In the genomic region with DNA sequence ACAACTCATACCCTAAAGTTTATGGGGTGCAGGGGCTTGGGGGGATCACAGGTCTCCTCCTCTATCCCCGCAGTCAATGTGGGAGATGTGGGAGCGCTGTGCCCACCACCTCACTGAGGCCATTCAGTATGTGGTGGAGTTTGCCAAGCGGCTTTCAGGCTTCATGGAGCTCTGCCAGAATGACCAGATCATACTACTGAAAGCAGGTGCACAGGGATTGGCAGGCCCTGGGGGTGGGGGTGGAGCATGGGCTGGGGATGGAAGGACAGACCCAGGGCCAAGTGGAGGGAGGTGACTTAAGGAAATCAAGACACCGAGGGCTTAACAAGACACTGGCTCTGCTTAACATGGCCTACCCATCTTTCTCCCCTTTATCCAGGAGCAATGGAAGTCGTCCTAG, we compare ENCODE assay signal across 33 mouse cellular contexts. TPM values are rescaled to one million over a fixed set of nuclear protein-coding genes. Genes with fewer than 3 reads are reported as not detected.
DNase-seq lines count a peak whose midpoint lies in the region; ATAC-seq lines count a peak whose summit lies in the region.
"Had no signal": no experiment of that assay in that cellular context is flagged by ENCODE, and none has a peak within 500 bp of the region (broad histone marks: within the 10 kb centered on the region; RNA-seq: fewer than 3 reads in every experiment).

No protein-coding gene starts in this region.

- H3K36me3 ChIP-seq in hindbrain, embryonic 14.5 days (replicated peaks; ENCODE audit: control insufficient read depth, insufficient read depth), result no peaks in the 10 kb centered on the region
- H3K36me3 ChIP-seq in hindbrain, embryonic 12.5 days, result no peaks in the 10 kb centered on the region
- H3K36me3 ChIP-seq: embryonic facial prominence, embryonic 12.5 days; embryonic facial prominence, embryonic 15.5 days; G1E; hindbrain, embryonic 10.5 days; intestine, embryonic 15.5 days had no signal

- peak; percentile 74 to 83 for DNase-seq in cerebellum, postnatal 14 days
- no peak for DNase-seq in cerebellum, adult 18-20 months
- DNase-seq in hindbrain, embryonic 14.5 days (ENCODE audit: low spot score), result peak; percentile 16
- DNase-seq in left cerebral cortex, postnatal 4 days, result peak; percentile 74
- DNase-seq in left cerebral cortex, postnatal 36 days (ENCODE audit: low spot score in 2 of 2), result no peak
- peak; percentile 22 for DNase-seq in thymus, postnatal 4 days
- no peak for DNase-seq in thymus, postnatal 10 days (ENCODE audit: low spot score in 2 of 2)
- DNase-seq: adrenal gland, postnatal 10 days; adrenal gland, postnatal 36 days; B cell, adult 2 months; cerebellum, adult 2 months; forebrain, postnatal 0 days; gastrocnemius, postnatal 10 days; gastrocnemius, postnatal 36 days; heart, adult 2 months; heart, postnatal 36 days; kidney, adult 11 months had no signal

- no peaks in the 10 kb centered on the region for H3K9me3 ChIP-seq in hindbrain, embryonic 14.5 days (ENCODE audit: control insufficient read depth, low read length)
- no peaks in the 10 kb centered on the region for H3K9me3 ChIP-seq in hindbrain, embryonic 12.5 days (replicated peaks)
- H3K9me3 ChIP-seq: embryonic facial prominence, embryonic 12.5 days; embryonic facial prominence, embryonic 15.5 days; G1E; hindbrain, embryonic 10.5 days; intestine, embryonic 15.5 days had no signal

- H3K4me2 ChIP-seq in hindbrain, embryonic 14.5 days (replicated peaks), result no peak overlapping the region
- no peak overlapping the region for H3K4me2 ChIP-seq in hindbrain, embryonic 12.5 days (replicated peaks)
- H3K4me2 ChIP-seq: embryonic facial prominence, embryonic 12.5 days; embryonic facial prominence, embryonic 15.5 days; heart, embryonic 11.5 days; intestine, embryonic 15.5 days had no signal

- H3K27me3 ChIP-seq in hindbrain, embryonic 14.5 days (ENCODE audit: control insufficient read depth, insufficient read depth, low read length), result no peaks in the 10 kb centered on the region
- H3K27me3 ChIP-seq in hindbrain, embryonic 12.5 days, result no peaks in the 10 kb centered on the region
- H3K27me3 ChIP-seq: CH12.LX; embryonic facial prominence, embryonic 15.5 days; intestine, embryonic 15.5 days had no signal

- no peak for ATAC-seq in hindbrain, embryonic 14.5 days (ENCODE audit: low FRiP score)
- ATAC-seq in hindbrain, embryonic 12.5 days (ENCODE audit: low FRiP score), result no peak
- ATAC-seq: forebrain, embryonic 14.5 days; forebrain, postnatal 0 days; intestine, embryonic 15.5 days; Patski had no signal

- H3K27ac ChIP-seq in hindbrain, embryonic 14.5 days, result no peak overlapping the region
- no peak overlapping the region for H3K27ac ChIP-seq in hindbrain, embryonic 12.5 days
- H3K27ac ChIP-seq: embryonic facial prominence, embryonic 12.5 days; embryonic facial prominence, embryonic 15.5 days; heart, adult 2 months; hindbrain, embryonic 10.5 days; intestine, embryonic 15.5 days had no signal

- no peak overlapping the region for H3K9ac ChIP-seq in hindbrain, embryonic 14.5 days
- no peak overlapping the region for H3K9ac ChIP-seq in hindbrain, embryonic 12.5 days
- H3K9ac ChIP-seq: embryonic facial prominence, embryonic 12.5 days; embryonic facial prominence, embryonic 15.5 days; forebrain, postnatal 0 days; intestine, embryonic 15.5 days had no signal

- intact Hi-C loops in left cerebral cortex, postnatal 4 days (cut with DNase I), result no loop called here
- intact Hi-C loops in left cerebral cortex, postnatal 36 days (cut with DNase I), result no loop called here

- no peak overlapping the region for H3K4me3 ChIP-seq in hindbrain, embryonic 14.5 days (replicated peaks; ENCODE audit: low read length)
- H3K4me3 ChIP-seq in hindbrain, embryonic 12.5 days, result no peak overlapping the region
- H3K4me3 ChIP-seq: embryonic facial prominence, embryonic 12.5 days; embryonic facial prominence, embryonic 15.5 days; heart, adult 2 months; hindbrain, embryonic 10.5 days; intestine, embryonic 15.5 days had no signal

- 83% methylated on average over 5 of the region's 5 CpGs for WGBS in hindbrain, embryonic 14.5 days
- 85% methylated on average over 5 of the region's 5 CpGs for WGBS in hindbrain, embryonic 12.5 days

- no peaks in the 10 kb centered on the region for H3K4me1 ChIP-seq in hindbrain, embryonic 14.5 days (replicated peaks; ENCODE audit: control insufficient read depth, insufficient read depth, low read length)
- H3K4me1 ChIP-seq in hindbrain, embryonic 12.5 days, result no peaks in the 10 kb centered on the region
- H3K4me1 ChIP-seq: embryonic facial prominence, embryonic 12.5 days; embryonic facial prominence, embryonic 15.5 days; intestine, embryonic 15.5 days had no signal

RNA-seq across cellular contexts. Expression of a gene that starts 7.3 kb away (rescaled TPM):
- polyA plus RNA-seq in hindbrain, embryonic 14.5 days (2014; fragmentation: Nextera tagmentation; extraction: Ambion mirVana), result 0.94 and 1.1 TPM in 2 replicates
- polyA plus RNA-seq in hindbrain, embryonic 12.5 days (2016; fragmentation: Nextera tagmentation; extraction: Ambion mirVana), result 0.52 and 0.53 TPM in 2 replicates
- total RNA-seq in left cerebral cortex, postnatal 4 days (2021), result 1 to 10 TPM; 1.5 to 1.7 TPM
- under 1 TPM; 0.72 to 0.97 TPM for total RNA-seq in left cerebral cortex, postnatal 36 days (2021)
- total RNA-seq: CH12.LX; common myeloid progenitor, adult 5-6 weeks; granulocyte monocyte progenitor cell, adult 5-6 weeks had no signal
- polyA plus RNA-seq: G1E; heart, embryonic 11.5 days had no signal

RNA-seq across cellular contexts. Expression of a gene that starts 18.4 kb away (rescaled TPM):
- polyA plus RNA-seq in hindbrain, embryonic 14.5 days (2014; fragmentation: Nextera tagmentation; extraction: Ambion mirVana), result 0.36 and 0.57 TPM in 2 replicates
- 0.76 and 0.82 TPM in 2 replicates for polyA plus RNA-seq in hindbrain, embryonic 12.5 days (2016; fragmentation: Nextera tagmentation; extraction: Ambion mirVana)
- total RNA-seq in left cerebral cortex, postnatal 4 days (2021), result under 1 TPM in 1 of 2 experiments, not detected in 1; 0.16 TPM
- total RNA-seq in left cerebral cortex, postnatal 36 days (2021), result 1 to 10 TPM in 1 of 2 experiments, under 1 TPM in 1; 0.59 to 1.0 TPM
- total RNA-seq: common myeloid progenitor, adult 5-6 weeks; G1E; granulocyte monocyte progenitor cell, adult 5-6 weeks had no signal
- polyA plus RNA-seq: G1E had no signal

RNA-seq across cellular contexts. Expression of a gene that starts 22.1 kb away (rescaled TPM):
- 45.8 and 53.5 TPM in 2 replicates for polyA plus RNA-seq in hindbrain, embryonic 14.5 days (2014; fragmentation: Nextera tagmentation; extraction: Ambion mirVana)
- 48.7 and 52.1 TPM in 2 replicates for polyA plus RNA-seq in hindbrain, embryonic 12.5 days (2016; fragmentation: Nextera tagmentation; extraction: Ambion mirVana)
- 10 to 100 TPM; 46.8 to 51.0 TPM for total RNA-seq in left cerebral cortex, postnatal 4 days (2021)
- total RNA-seq in left cerebral cortex, postnatal 36 days (2021), result 10 to 100 TPM; 35.2 to 36.7 TPM
- total RNA-seq: CH12.LX had no signal
- polyA plus RNA-seq: G1E had no signal

RNA-seq across cellular contexts. Expression of a gene that starts 28.8 kb away (rescaled TPM):
- 2.6 and 4.1 TPM in 2 replicates for polyA plus RNA-seq in hindbrain, embryonic 14.5 days (2014; fragmentation: Nextera tagmentation; extraction: Ambion mirVana)
- polyA plus RNA-seq in hindbrain, embryonic 12.5 days (2016; fragmentation: Nextera tagmentation; extraction: Ambion mirVana), result 2.4 and 2.5 TPM in 2 replicates
- under 1 TPM; 0.38 to 0.81 TPM for total RNA-seq in left cerebral cortex, postnatal 4 days (2021)
- total RNA-seq in left cerebral cortex, postnatal 36 days (2021), result under 1 TPM; 0.32 to 0.82 TPM
- total RNA-seq: CH12.LX; common myeloid progenitor, adult 5-6 weeks; granulocyte monocyte progenitor cell, adult 5-6 weeks; heart, adult 2 months had no signal
- polyA plus RNA-seq: G1E, Patski had no signal

RNA-seq across cellular contexts. Expression of a gene that starts 49.1 kb away (rescaled TPM):
- not detected in 2 replicates for polyA plus RNA-seq in hindbrain, embryonic 14.5 days (2014; fragmentation: Nextera tagmentation; extraction: Ambion mirVana)
- polyA plus RNA-seq in hindbrain, embryonic 12.5 days (2016; fragmentation: Nextera tagmentation; extraction: Ambion mirVana), result not detected in 2 replicates
- total RNA-seq in left cerebral cortex, postnatal 4 days (2021), result not detected
- total RNA-seq in left cerebral cortex, postnatal 36 days (2021), result not detected
- total RNA-seq: adrenal gland, adult 18-20 months; adrenal gland, postnatal 10 days; adrenal gland, postnatal 36 days; CH12.LX; common myeloid progenitor, adult 5-6 weeks; forebrain, postnatal 0 days; gastrocnemius, postnatal 10 days; gastrocnemius, postnatal 36 days; granulocyte monocyte progenitor cell, adult 5-6 weeks; heart, adult 2 months; heart, postnatal 36 days had no signal
- polyA plus RNA-seq: cerebellum, adult 2 months; embryonic facial prominence, embryonic 12.5 days; forebrain, postnatal 0 days; frontal cortex, adult 2 months; G1E; heart, adult 2 months; heart, embryonic 14.5 days; heart, postnatal 0 days; hindbrain, embryonic 10.5 days; intestine, embryonic 15.5 days had no signal

Comparison
In these comparisons a context has a peak if more than half of its experiments do, and no peak if none do; other contexts are left out.
1. DNase-seq: peak in cerebellum, postnatal 14 days (2 of 2), hindbrain, embryonic 14.5 days (single experiment), left cerebral cortex, postnatal 4 days (single experiment) and thymus, postnatal 4 days (single experiment); none in cerebellum, adult 18-20 months (0 of 2), left cerebral cortex, postnatal 36 days (0 of 2) and thymus, postnatal 10 days (0 of 2).